Mouse (Mus musculus) yolk sac, embryonic 10.5 days (tissue): ENCODE measurements at regions not wholly inside any gene's neighbourhood (a gene's known extent, or its start where the extent isn't known, plus 50 kb on each side); places are given as distances from the start of the nearest gene placed in this dataset.
A peak's percentile ranks its signal among the peaks of the same experiment; 100 is the strongest.

Experiments used
- DNase-seq: peaks from one replicate; pipeline ENCODE4 v3.0.0-alpha.2; 2017; ENCODE audit warnings: low spot score

- no peak for DNase-seq
Measured at GRCm38 (mm10) chr4:142467920-142468319, 228.7 kb upstream of the Kazn start.

GRCm38 (mm10) chr4:142465226-142465625 is 226.0 kb upstream of the Kazn start:
- no peak for DNase-seq

- DNase-seq, result no peak
Measured at GRCm38 (mm10) chr4:142464066-142464465, 224.9 kb upstream of the Kazn start.

GRCm38 (mm10) chr4:142460468-142461086 is 221.4 kb upstream of the Kazn start:
- no peak for DNase-seq

GRCm38 (mm10) chr4:142452614-142453013 is 213.4 kb upstream of the Kazn start:
- DNase-seq, result no peak

- no peak for DNase-seq
Measured at GRCm38 (mm10) chr4:142450884-142451283, 211.7 kb upstream of the Kazn start.

- no peak for DNase-seq
Measured at GRCm38 (mm10) chr4:142449713-142450112, 210.5 kb upstream of the Kazn start.

- DNase-seq, result no peak
Measured at GRCm38 (mm10) chr4:142449198-142449702, 210.0 kb upstream of the Kazn start.

GRCm38 (mm10) chr4:142447529-142447928 is 208.3 kb upstream of the Kazn start:
- no peak for DNase-seq

- no peak for DNase-seq
Measured at GRCm38 (mm10) chr4:142441045-142441444, 201.8 kb upstream of the Kazn start.

GRCm38 (mm10) chr4:142439450-142440183 is 200.4 kb upstream of the Kazn start:
- peak; percentile 32 for DNase-seq

- DNase-seq, result no peak
Measured at GRCm38 (mm10) chr4:142424596-142424995, 185.4 kb upstream of the Kazn start.

GRCm38 (mm10) chr4:142420427-142420826 is 181.2 kb upstream of the Kazn start:
- DNase-seq, result no peak

- DNase-seq, result no peak
Measured at GRCm38 (mm10) chr4:142414874-142415273, 175.7 kb upstream of the Kazn start.

- no peak for DNase-seq
Measured at GRCm38 (mm10) chr4:142411792-142412191, 172.6 kb upstream of the Kazn start.

GRCm38 (mm10) chr4:142410596-142411573 is 171.7 kb upstream of the Kazn start:
- DNase-seq, result no peak

GRCm38 (mm10) chr4:142397858-142398257 is 158.7 kb upstream of the Kazn start:
- no peak for DNase-seq

GRCm38 (mm10) chr4:142392924-142393323 is 153.7 kb upstream of the Kazn start:
- peak; percentile 10 for DNase-seq

GRCm38 (mm10) chr4:142390531-142391195 is 151.5 kb upstream of the Kazn start:
- no peak for DNase-seq

- no peak for DNase-seq
Measured at GRCm38 (mm10) chr4:142388476-142388875, 149.3 kb upstream of the Kazn start.

GRCm38 (mm10) chr4:142381168-142381567 is 142.0 kb upstream of the Kazn start:
- no peak for DNase-seq

GRCm38 (mm10) chr4:142378452-142378851 is 139.3 kb upstream of the Kazn start:
- no peak for DNase-seq
